Mouse (Mus musculus): ENCODE measurements around the gene Olfr1295. TPM values are rescaled to one million over a fixed set of nuclear protein-coding genes. Genes with fewer than 3 reads are reported as not detected.

Olfr1295 gene
- not detected in 2 replicates for polyA plus RNA-seq (2015; fragmentation: Nextera tagmentation; extraction: Ambion mirVana)

DNA sequence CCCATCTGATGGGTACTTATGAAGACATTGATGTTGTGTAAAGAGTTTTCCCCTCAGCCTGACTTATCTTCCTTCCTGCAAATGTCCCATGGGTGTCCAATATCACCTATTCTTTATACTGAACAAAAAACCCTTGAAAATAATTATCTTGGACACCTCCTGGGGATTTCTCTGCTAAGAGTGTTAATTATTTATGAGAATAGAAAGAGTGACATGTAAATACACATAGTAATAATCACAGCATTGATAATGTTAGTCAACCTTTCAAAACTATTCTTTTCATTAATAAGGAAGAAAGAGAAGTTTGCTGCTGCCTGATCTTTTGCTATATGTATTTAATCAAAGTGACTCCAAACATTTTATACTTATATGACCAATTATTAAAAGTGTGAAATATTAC lies at the start of gene Olfr1295:
Olfr1295 (minus strand) TSS at position 101 of the 400 bp plus-strand sequence.
- Histone ChIP-seq H3K4me1 (replicated peaks) (no peaks in the 10 kb centered on the region), H3K4me2 (no peak within 1 kb of the TSS), H3K36me3 (no peaks in the 10 kb centered on the region), H3K27ac (no peak within 1 kb of the TSS), H3K27me3 (no peaks in the 10 kb centered on the region), H3K4me3 (no peak within 1 kb of the TSS), H3K9me3 (no peaks in the 10 kb centered on the region), H3K9ac (no peak within 1 kb of the TSS)
- no peak for ATAC-seq (ENCODE audit: low FRiP score)

- Histone ChIP-seq H3K27ac (no peak within 1 kb of the TSS), H3K27me3 (no peaks in the 10 kb centered on the region), H3K9ac (no peak within 1 kb of the TSS), H3K4me3 (no peak within 1 kb of the TSS), H3K36me3 (no peaks in the 10 kb centered on the region), H3K4me2 (no peak within 1 kb of the TSS), H3K4me1 (replicated peaks) (no peaks in the 10 kb centered on the region), H3K9me3 (no peaks in the 10 kb centered on the region)
- WGBS, result 59% methylated on average over 1 of the region's 1 CpGs
- ATAC-seq (ENCODE audit: low FRiP score), result no peak
Observed at GRCm38 (mm10) chr2:111540191-111540590, 29.3 kb downstream of the Olfr1295 start, which contains the start of gene Olfr1294. TSS of gene Olfr1294 (minus strand) at chr2:111540291.

DNA sequence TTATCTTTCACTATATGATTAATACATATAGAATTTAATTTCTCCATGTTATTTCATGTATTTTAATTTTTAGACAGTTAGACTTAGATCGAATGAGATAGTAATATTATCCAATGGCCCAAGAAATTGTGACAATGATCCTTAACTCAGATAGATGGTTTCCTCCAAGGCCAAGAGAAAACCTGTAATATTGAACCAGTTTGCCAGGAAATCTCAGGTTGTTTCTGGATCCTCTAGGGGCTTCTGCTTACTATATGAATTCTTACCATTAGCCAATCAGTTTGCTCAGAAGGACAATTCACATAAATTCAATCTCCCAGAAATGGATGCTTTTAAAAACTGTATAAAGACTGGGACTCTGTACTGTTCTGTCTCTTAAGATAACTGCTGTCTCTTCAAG lies 44.6 kb downstream of the Olfr1295 start, which contains the start of gene Olfr1293-ps:
Olfr1293-ps (plus strand) TSS at position 301 of the 400 bp plus-strand sequence.
- Histone ChIP-seq H3K36me3 (no peaks in the 10 kb centered on the region), H3K27me3 (no peaks in the 10 kb centered on the region), H3K4me1 (replicated peaks) (no peaks in the 10 kb centered on the region), H3K27ac (no peak within 1 kb of the TSS), H3K4me3 (no peak within 1 kb of the TSS), H3K9ac (no peak within 1 kb of the TSS), H3K9me3 (no peaks in the 10 kb centered on the region), H3K4me2 (no peak within 1 kb of the TSS)
- WGBS, result 80% methylated on average over 1 of the region's 1 CpGs
- no peak for ATAC-seq (ENCODE audit: low FRiP score)

DNA sequence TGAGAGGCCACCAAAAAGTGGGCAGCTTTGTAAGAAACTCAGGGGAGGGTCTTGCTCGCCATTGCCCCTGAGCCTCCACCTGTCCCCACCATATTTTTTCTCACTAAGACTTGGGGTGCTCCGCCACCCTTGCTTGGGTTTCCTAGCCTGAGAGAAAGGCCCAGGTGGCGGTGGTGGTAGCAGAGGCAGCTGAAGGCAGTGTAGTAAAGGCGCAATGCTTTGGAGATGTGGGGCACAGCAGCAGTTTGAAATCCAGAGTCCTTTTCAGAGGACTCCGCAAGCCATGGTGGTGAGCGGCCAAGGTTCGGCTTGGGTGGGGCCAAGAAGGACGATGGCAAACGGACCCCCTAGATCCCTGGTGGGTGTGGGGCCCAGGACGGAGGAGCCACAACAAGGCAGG lies 52.0 kb downstream of the Olfr1295 start:
- no peak for ATAC-seq (ENCODE audit: low FRiP score)
- Histone ChIP-seq H3K27ac (no peak overlapping the region), H3K27me3 (no peaks in the 10 kb centered on the region), H3K9me3 (no peaks in the 10 kb centered on the region), H3K4me1 (replicated peaks) (no peaks in the 10 kb centered on the region), H3K36me3 (no peaks in the 10 kb centered on the region), H3K4me2 (no peak overlapping the region), H3K4me3 (no peak overlapping the region), H3K9ac (no peak overlapping the region)
- WGBS, result 93% methylated on average over 10 of the region's 10 CpGs

Other genes starting within 250 kb of the Olfr1295 start
- not detected in 2 replicates for gene Olfr1281, start 243.2 kb downstream of the Olfr1295 start, polyA plus RNA-seq (2015; fragmentation: Nextera tagmentation; extraction: Ambion mirVana)
- gene Olfr1282, start 233.6 kb downstream of the Olfr1295 start, polyA plus RNA-seq (2015; fragmentation: Nextera tagmentation; extraction: Ambion mirVana), result not detected in 2 replicates
- not detected in 2 replicates for gene Olfr1283, start 202.9 kb downstream of the Olfr1295 start, polyA plus RNA-seq (2015; fragmentation: Nextera tagmentation; extraction: Ambion mirVana)
- gene Olfr1284, start 194.2 kb downstream of the Olfr1295 start, polyA plus RNA-seq (2015; fragmentation: Nextera tagmentation; extraction: Ambion mirVana), result not detected in 2 replicates
- not detected in 2 replicates for gene Olfr1286, start 146.6 kb downstream of the Olfr1295 start, polyA plus RNA-seq (2015; fragmentation: Nextera tagmentation; extraction: Ambion mirVana)
- not detected in 2 replicates for gene Olfr1287, start 120.5 kb downstream of the Olfr1295 start, polyA plus RNA-seq (2015; fragmentation: Nextera tagmentation; extraction: Ambion mirVana)
- not detected in 2 replicates for gene Olfr1288, start 95.6 kb downstream of the Olfr1295 start, polyA plus RNA-seq (2015; fragmentation: Nextera tagmentation; extraction: Ambion mirVana)
- not detected in 2 replicates for gene Olfr1289, start 88.9 kb downstream of the Olfr1295 start, polyA plus RNA-seq (2015; fragmentation: Nextera tagmentation; extraction: Ambion mirVana)
- gene Olfr1290, start 75.9 kb downstream of the Olfr1295 start, polyA plus RNA-seq (2015; fragmentation: Nextera tagmentation; extraction: Ambion mirVana), result not detected in 2 replicates
- not detected in 2 replicates for gene Olfr1291-ps1, start 72.5 kb downstream of the Olfr1295 start, polyA plus RNA-seq (2015; fragmentation: Nextera tagmentation; extraction: Ambion mirVana)
- gene Olfr1293-ps, start 44.5 kb downstream of the Olfr1295 start, polyA plus RNA-seq (2015; fragmentation: Nextera tagmentation; extraction: Ambion mirVana), result not detected in 2 replicates
- gene Olfr1294, start 29.4 kb downstream of the Olfr1295 start, polyA plus RNA-seq (2015; fragmentation: Nextera tagmentation; extraction: Ambion mirVana), result not detected in 2 replicates
- not detected in 2 replicates for gene Olfr1297, start 56.8 kb upstream of the Olfr1295 start, polyA plus RNA-seq (2015; fragmentation: Nextera tagmentation; extraction: Ambion mirVana)
- gene Olfr1298, start 79.5 kb upstream of the Olfr1295 start, polyA plus RNA-seq (2015; fragmentation: Nextera tagmentation; extraction: Ambion mirVana), result not detected in 2 replicates
- gene Olfr1299, start 91.7 kb upstream of the Olfr1295 start, polyA plus RNA-seq (2015; fragmentation: Nextera tagmentation; extraction: Ambion mirVana), result not detected in 2 replicates
- not detected in 2 replicates for gene Olfr1301, start 181.3 kb upstream of the Olfr1295 start, polyA plus RNA-seq (2015; fragmentation: Nextera tagmentation; extraction: Ambion mirVana)
- gene Olfr1302, start 207.7 kb upstream of the Olfr1295 start, polyA plus RNA-seq (2015; fragmentation: Nextera tagmentation; extraction: Ambion mirVana), result not detected in 2 replicates

Measured in hindbrain, embryonic 13.5 days (tissue).